8 mouse cellular contexts compared by ENCODE assay signal in the genomic region with DNA sequence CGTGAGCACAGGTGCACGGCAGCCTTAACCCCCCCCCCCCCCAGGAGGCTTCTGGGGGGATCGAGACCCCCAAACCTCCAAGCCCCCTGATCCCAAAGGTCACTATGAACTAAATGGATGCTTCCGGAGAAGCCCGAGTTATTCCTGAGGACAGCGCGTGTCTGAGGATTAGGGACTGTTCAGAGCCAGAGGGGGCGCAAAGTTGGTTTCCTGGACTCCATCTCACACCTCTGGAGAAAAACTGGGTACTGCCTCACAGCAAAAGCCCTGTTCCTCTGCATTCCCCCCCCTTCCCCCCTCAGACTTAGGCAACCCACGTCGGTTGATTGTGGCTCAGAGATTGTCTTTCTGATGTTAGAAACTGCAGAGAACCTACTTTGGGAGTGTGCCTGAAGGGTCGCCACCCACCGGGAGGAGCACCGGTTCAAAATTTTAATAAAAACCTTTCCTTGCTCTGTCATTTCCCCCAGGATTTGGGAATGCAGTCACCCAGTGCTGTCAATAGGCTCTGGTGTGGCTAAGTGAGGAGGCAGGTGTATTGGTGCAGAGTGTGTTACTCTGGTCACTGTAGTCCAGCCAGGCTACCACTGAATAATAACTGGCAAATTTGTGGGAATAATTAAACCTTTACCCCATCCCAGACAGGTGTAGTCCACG. TPM values are rescaled to one million over a fixed set of nuclear protein-coding genes. Genes with fewer than 3 reads are reported as not detected.
A peak's percentile ranks its signal among the peaks of the same experiment; 100 is the strongest.
DNase-seq lines count a peak whose midpoint lies in the region; ATAC-seq and TF ChIP-seq lines count a peak whose summit lies in the region.

No protein-coding gene starts in this region.

- DNase-seq in layer of hippocampus, adult 2 months (ENCODE audit: low spot score in 2 of 2) = no peak
- DNase-seq in layer of hippocampus, adult 18-20 months (ENCODE audit: low spot score in 2 of 2) = no peak
- no peak for DNase-seq in gastrocnemius, postnatal 14 days
- no peak for DNase-seq in layer of hippocampus, postnatal 10 days (ENCODE audit: low spot score in 2 of 2)
- DNase-seq in kidney, postnatal 10 days = no peak

- intact Hi-C loops in gastrocnemius, postnatal 14 days (cut with DNase I; ENCODE audit: low total_unique reads) = no loop called here

- peak overlapping the region; percentile 88 for H3K9ac ChIP-seq in hindbrain, embryonic 13.5 days
- peak overlapping the region; percentile 94 for H3K9ac ChIP-seq in midbrain, embryonic 12.5 days (replicated peaks)

- H3K36me3 ChIP-seq in hindbrain, embryonic 13.5 days = no peaks in the 10 kb centered on the region
- no peaks in the 10 kb centered on the region for H3K36me3 ChIP-seq in midbrain, embryonic 12.5 days

- ATAC-seq in common myeloid progenitor, adult 5-6 weeks (replicated peaks; ENCODE audit: low read depth, poor library complexity, severe bottlenecking) = 0 out of 2 replicates have a peak, but pooled peaks have one; percentile 6
- peak; percentile 49 for ATAC-seq in hindbrain, embryonic 13.5 days (ENCODE audit: low FRiP score)
- ATAC-seq in midbrain, embryonic 12.5 days (ENCODE audit: low FRiP score, low read depth) = peak; percentile 23

- peak overlapping the region; percentile 95 for H3K27ac ChIP-seq in layer of hippocampus, adult 2 months
- peak overlapping the region; percentile 95 for H3K27ac ChIP-seq in hindbrain, embryonic 13.5 days
- H3K27ac ChIP-seq in midbrain, embryonic 12.5 days (replicated peaks) = peak overlapping the region; percentile 91

- H3K4me3 ChIP-seq in layer of hippocampus, adult 2 months = peak overlapping the region; percentile 88
- H3K4me3 ChIP-seq in hindbrain, embryonic 13.5 days = peak overlapping the region; percentile 71
- peak overlapping the region; percentile 79 for H3K4me3 ChIP-seq in midbrain, embryonic 12.5 days

- H3K27me3 ChIP-seq in hindbrain, embryonic 13.5 days = peaks cover 16% of the 10 kb centered on the region; the same call in 1 of the 2 replicates
- H3K27me3 ChIP-seq in midbrain, embryonic 12.5 days = peaks cover 25% of the 10 kb centered on the region

- 10% methylated on average over 14 of the region's 14 CpGs for WGBS in hindbrain, embryonic 13.5 days
- WGBS in midbrain, embryonic 12.5 days = 11% methylated on average over 14 of the region's 14 CpGs

- no peaks in the 10 kb centered on the region for H3K9me3 ChIP-seq in hindbrain, embryonic 13.5 days
- H3K9me3 ChIP-seq in midbrain, embryonic 12.5 days = no peaks in the 10 kb centered on the region

- H3K4me2 ChIP-seq in hindbrain, embryonic 13.5 days = peak overlapping the region; percentile 83
- peak overlapping the region; percentile 83 for H3K4me2 ChIP-seq in midbrain, embryonic 12.5 days (replicated peaks)

- no peak; the same call in 1 of the 2 replicates for TF ChIP-seq CTCF in layer of hippocampus, adult 2 months (conservative IDR thresholded peaks at IDR 0.05)

- peaks cover 51% of the 10 kb centered on the region for H3K4me1 ChIP-seq in hindbrain, embryonic 13.5 days (replicated peaks)
- H3K4me1 ChIP-seq in midbrain, embryonic 12.5 days = peaks cover 47% of the 10 kb centered on the region

RNA-seq across cellular contexts. Expression of a gene that starts 0.8 kb away (rescaled TPM):
- total RNA-seq in layer of hippocampus, adult 2 months (2021) = 1 to 10 TPM; 7.2 to 8.1 TPM
- total RNA-seq in layer of hippocampus, adult 18-20 months (2021) = 1 to 10 TPM; 5.9 to 6.1 TPM
- 11.5 and 12.8 TPM in 2 replicates for total RNA-seq in common myeloid progenitor, adult 5-6 weeks (2017)
- 4.1 and 6.3 TPM in 2 replicates for polyA plus RNA-seq in hindbrain, embryonic 13.5 days (2015; fragmentation: Nextera tagmentation; extraction: Ambion mirVana)
- 3.3 and 3.5 TPM in 2 replicates for polyA plus RNA-seq in midbrain, embryonic 12.5 days (2016; fragmentation: Nextera tagmentation; extraction: Ambion mirVana)
- 10 to 100 TPM; 10.9 to 19.9 TPM for total RNA-seq in gastrocnemius, postnatal 14 days (2021)
- total RNA-seq in layer of hippocampus, postnatal 10 days (2021) = 10 to 100 TPM; 11.4 to 14.9 TPM

RNA-seq across cellular contexts. Expression of a gene that starts 1.0 kb away (rescaled TPM):
- total RNA-seq in layer of hippocampus, adult 2 months (2021) = 10 to 100 TPM; 11.7 to 13.9 TPM
- 10 to 100 TPM; 15.1 to 17.4 TPM for total RNA-seq in layer of hippocampus, adult 18-20 months (2021)
- 1.8 and 2.7 TPM in 2 replicates for total RNA-seq in common myeloid progenitor, adult 5-6 weeks (2017)
- 5.0 and 8.9 TPM in 2 replicates for polyA plus RNA-seq in hindbrain, embryonic 13.5 days (2015; fragmentation: Nextera tagmentation; extraction: Ambion mirVana)
- polyA plus RNA-seq in midbrain, embryonic 12.5 days (2016; fragmentation: Nextera tagmentation; extraction: Ambion mirVana) = 2.4 and 3.2 TPM in 2 replicates
- total RNA-seq in gastrocnemius, postnatal 14 days (2021) = 1 to 10 TPM; 5.7 to 7.1 TPM
- 1 to 10 TPM; 6.6 to 9.1 TPM for total RNA-seq in layer of hippocampus, postnatal 10 days (2021)

RNA-seq across cellular contexts. Expression of a gene that starts 48.5 kb away (rescaled TPM):
- total RNA-seq in layer of hippocampus, adult 2 months (2021) = 10 to 100 TPM; 54.7 to 64.7 TPM
- 10 to 100 TPM; 56.2 to 56.7 TPM for total RNA-seq in layer of hippocampus, adult 18-20 months (2021)
- total RNA-seq in common myeloid progenitor, adult 5-6 weeks (2017) = 50.8 and 62.2 TPM in 2 replicates
- 54.8 and 57.0 TPM in 2 replicates for polyA plus RNA-seq in hindbrain, embryonic 13.5 days (2015; fragmentation: Nextera tagmentation; extraction: Ambion mirVana)
- 47.0 and 47.1 TPM in 2 replicates for polyA plus RNA-seq in midbrain, embryonic 12.5 days (2016; fragmentation: Nextera tagmentation; extraction: Ambion mirVana)
- total RNA-seq in gastrocnemius, postnatal 14 days (2021) = 10 to 100 TPM; 40.0 to 46.2 TPM
- 100 to 1,000 TPM; 104 to 111 TPM for total RNA-seq in layer of hippocampus, postnatal 10 days (2021)
